Mouse (Mus musculus) megakaryocyte, embryonic 14.5 days (primary cell): Measurements from ENCODE around the gene Tbxas1.

Experiments
- FLI1 ChIP-seq: IDR thresholded peaks from 2 replicates; pipeline ENCODE4 v1.6.1; 2012; ENCODE audit warnings: low read length, inconsistent platforms, mixed read lengths
- GATA1 ChIP-seq: IDR thresholded peaks from 3 replicates; pipeline ENCODE4 v1.6.1; 2012; ENCODE audit warnings: mixed read lengths, low read length, inconsistent platforms, borderline replicate concordance

DNA sequence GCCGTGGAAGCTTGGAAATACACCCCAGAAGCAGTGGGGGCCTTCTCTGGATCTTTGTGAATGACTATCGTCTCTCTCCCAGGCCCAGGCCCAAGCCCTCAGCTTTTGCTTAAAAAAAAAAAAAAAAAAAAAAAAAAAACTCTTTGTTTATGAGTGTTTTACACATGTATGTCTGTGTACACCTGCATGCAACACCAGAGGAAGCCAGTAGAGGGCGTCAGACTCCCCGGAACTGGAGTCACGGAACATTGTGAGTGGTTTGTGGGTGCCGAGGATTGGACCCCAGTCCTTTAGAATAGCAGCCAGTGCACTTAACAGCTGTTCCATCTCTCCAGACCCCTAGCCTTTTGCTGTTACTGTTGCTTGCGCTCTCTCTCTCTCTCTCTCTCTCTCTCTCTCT, 50.5 kb downstream of the Tbxas1 start:
- TF ChIP-seq GATA1, result no peak
- no peak for TF ChIP-seq FLI1
